Mouse (Mus musculus): Measurements from ENCODE around the gene Tnrc6c. TPM values are rescaled to one million over a fixed set of nuclear protein-coding genes. Genes with fewer than 3 reads are reported as not detected.

Tnrc6c gene
- polyA plus RNA-seq, 1 experiment from 2014 or later: 3.0 TPM

DNA sequence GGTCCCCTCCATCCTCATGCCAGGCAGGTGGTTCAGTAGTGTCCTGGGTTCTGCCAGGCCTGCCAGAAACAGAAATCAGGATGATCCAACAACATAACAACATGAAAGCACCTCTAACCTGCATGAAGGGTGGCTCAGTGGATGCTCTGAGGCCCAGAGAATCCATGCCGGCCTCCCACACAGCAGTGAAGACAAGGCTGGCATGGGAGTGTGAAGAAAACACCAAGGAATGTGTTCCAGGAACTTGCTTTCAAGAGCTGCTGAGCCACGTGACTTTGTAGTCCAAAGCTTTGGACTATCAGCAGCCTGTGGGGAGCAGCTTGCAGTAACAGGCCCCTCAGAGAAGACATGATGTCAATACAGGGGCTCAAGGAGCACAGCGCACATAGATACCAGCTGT is 112.2 kb downstream of the Tnrc6c start:
- no peak overlapping the region for H3K4me3 ChIP-seq (ENCODE audit: low read depth, low read length)
- H3K4me1 ChIP-seq (ENCODE audit: insufficient read depth): no peaks in the 10 kb centered on the region
- ATAC-seq (no peak), DNase-seq (no peak)
- no peak overlapping the region for H3K9ac ChIP-seq (replicated peaks)
- H3K36me3 ChIP-seq (replicated peaks; ENCODE audit: insufficient read depth, low read length): peaks cover 70% of the 10 kb centered on the region
- H3K27ac ChIP-seq (ENCODE audit: low read depth): no peak overlapping the region
- no peaks in the 10 kb centered on the region for H3K27me3 ChIP-seq (ENCODE audit: insufficient read depth, low read length)
- whole genome bisulfite sequencing (ENCODE audit: insufficient replicate concordance): 86% methylated on average over 3 of the region's 3 CpGs
- H3K9me3 ChIP-seq (ENCODE audit: low read length): no peaks in the 10 kb centered on the region
- TF ChIP-seq EP300 (IDR thresholded peaks at IDR 0.05; ENCODE audit: low read depth): no peak
- no peak for TF ChIP-seq CTCF (IDR thresholded peaks at IDR 0.05; ENCODE audit: low read depth)
- H3K4me2 ChIP-seq (ENCODE audit: low read depth, low read length): no peak overlapping the region

DNA sequence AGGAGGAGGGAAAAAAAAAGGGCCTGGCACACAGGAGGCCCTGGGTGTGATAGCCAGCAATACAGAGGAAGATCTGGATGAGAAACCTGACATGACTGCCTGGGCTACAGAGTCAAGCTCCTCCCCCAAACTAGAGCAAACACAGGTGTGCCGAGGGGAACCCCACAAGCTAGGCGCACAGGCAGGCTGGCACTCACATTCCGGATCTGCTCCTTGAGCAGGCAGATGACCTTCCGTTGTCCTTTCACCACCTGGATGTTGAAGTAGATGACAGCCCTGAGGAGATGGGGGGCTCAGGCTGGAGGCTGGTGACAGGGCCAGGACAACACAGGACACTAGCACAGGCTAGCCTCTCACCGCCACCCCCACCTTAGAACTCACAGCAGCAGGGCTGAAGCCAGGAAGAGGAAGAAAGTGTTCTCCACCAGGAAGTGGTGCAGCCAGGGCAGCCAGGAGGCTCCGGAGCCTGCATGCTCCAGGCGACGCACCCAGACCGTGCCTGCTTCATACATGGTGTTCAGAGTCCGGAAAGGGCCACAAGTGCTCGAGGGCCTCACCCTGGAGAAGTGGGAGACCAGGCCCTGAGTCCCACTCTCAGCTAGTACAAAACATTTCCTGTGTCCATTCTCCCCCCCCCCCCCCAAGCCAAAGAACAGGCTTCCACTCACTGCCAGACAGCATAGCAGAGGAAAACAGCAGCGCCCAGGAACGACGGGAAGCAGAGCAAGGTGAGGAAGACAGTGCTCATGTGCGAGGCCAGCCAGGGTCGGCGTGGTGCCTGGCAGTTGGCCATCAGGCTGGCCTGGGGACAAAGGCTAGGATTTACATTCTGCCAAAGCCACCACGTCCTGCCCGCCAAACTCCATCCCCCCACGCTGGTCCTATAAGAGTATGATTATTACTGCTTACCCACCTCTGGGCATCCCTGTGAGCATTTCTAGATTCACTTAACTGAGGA is 114.9 kb downstream of the Tnrc6c start:
- Histone ChIP-seq H3K27me3 (ENCODE audit: insufficient read depth, low read length) (no peaks in the 10 kb centered on the region), H3K4me1 (ENCODE audit: insufficient read depth) (no peaks in the 10 kb centered on the region), H3K4me3 (ENCODE audit: low read depth, low read length) (no peak overlapping the region), H3K27ac (ENCODE audit: low read depth) (no peak overlapping the region), H3K9me3 (ENCODE audit: low read length) (no peaks in the 10 kb centered on the region), H3K4me2 (ENCODE audit: low read depth, low read length) (no peak overlapping the region), H3K9ac (replicated peaks) (no peak overlapping the region), H3K36me3 (replicated peaks; ENCODE audit: insufficient read depth, low read length) (peaks cover 83% of the 10 kb centered on the region)
- DNase-seq (no peak), ATAC-seq (no peak)
- TF ChIP-seq CTCF (IDR thresholded peaks at IDR 0.05; ENCODE audit: low read depth) (no peak), EP300 (IDR thresholded peaks at IDR 0.05; ENCODE audit: low read depth) (no peak)
- 80% methylated on average over 20 of the region's 20 CpGs for WGBS (ENCODE audit: insufficient replicate concordance)

DNA sequence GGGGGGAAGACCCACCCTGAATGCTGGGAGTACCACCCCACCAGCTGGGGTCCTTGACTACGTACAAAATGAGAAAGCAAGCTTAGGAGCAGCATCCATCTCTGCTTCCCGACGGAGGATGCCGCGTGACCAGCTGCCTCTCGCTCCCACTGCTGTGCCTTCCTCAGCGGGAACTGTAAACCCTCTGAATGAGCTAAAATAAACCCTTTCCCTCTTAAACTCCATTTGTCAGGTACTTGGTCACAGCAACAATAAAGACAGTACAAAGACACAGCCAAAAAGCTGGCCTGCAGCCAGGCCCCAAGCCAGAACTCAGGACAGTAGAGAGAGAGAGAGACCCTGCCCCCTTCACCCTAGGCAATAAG is 115.6 kb downstream of the Tnrc6c start:
- Histone ChIP-seq H3K4me1 (ENCODE audit: insufficient read depth) (no peaks in the 10 kb centered on the region), H3K36me3 (replicated peaks; ENCODE audit: insufficient read depth, low read length) (peaks cover 82% of the 10 kb centered on the region), H3K27me3 (ENCODE audit: insufficient read depth, low read length) (no peaks in the 10 kb centered on the region), H3K4me3 (ENCODE audit: low read depth, low read length) (no peak overlapping the region), H3K9ac (replicated peaks) (no peak overlapping the region), H3K4me2 (ENCODE audit: low read depth, low read length) (no peak overlapping the region), H3K27ac (ENCODE audit: low read depth) (no peak overlapping the region), H3K9me3 (ENCODE audit: low read length) (no peaks in the 10 kb centered on the region)
- no peak for TF ChIP-seq CTCF (IDR thresholded peaks at IDR 0.05; ENCODE audit: low read depth)
- TF ChIP-seq EP300 (IDR thresholded peaks at IDR 0.05; ENCODE audit: low read depth): no peak
- no peak for DNase-seq
- no peak for ATAC-seq
- 92% methylated on average over 7 of the region's 7 CpGs for WGBS (ENCODE audit: insufficient replicate concordance)

DNA sequence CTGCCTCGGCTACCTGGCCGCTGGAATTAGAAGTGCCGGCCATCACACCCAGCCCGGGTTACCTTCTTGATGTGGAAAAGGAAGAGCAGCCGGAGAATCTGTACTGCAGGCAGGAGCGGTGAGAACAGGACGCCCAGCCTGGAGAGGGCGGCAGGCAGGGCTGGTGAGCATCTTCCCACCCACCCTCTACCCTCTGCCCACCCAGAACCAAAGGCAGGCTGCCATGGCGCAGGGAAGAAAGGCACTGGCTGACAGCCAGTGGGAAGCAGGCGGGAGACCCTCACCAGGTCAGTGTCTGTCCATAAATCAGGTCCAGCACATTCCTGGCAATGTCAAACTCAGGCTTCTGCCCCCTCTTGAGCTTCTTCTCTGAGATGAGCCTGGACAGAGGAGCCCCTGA is 116.3 kb downstream of the Tnrc6c start:
- no peak for ATAC-seq
- H3K36me3 ChIP-seq (replicated peaks; ENCODE audit: insufficient read depth, low read length): peaks cover 83% of the 10 kb centered on the region
- H3K4me2 ChIP-seq (ENCODE audit: low read depth, low read length): no peak overlapping the region
- no peak for DNase-seq
- no peak overlapping the region for H3K27ac ChIP-seq (ENCODE audit: low read depth)
- H3K9ac ChIP-seq (replicated peaks): no peak overlapping the region
- no peaks in the 10 kb centered on the region for H3K4me1 ChIP-seq (ENCODE audit: insufficient read depth)
- no peak overlapping the region for H3K4me3 ChIP-seq (ENCODE audit: low read depth, low read length)
- WGBS (ENCODE audit: insufficient replicate concordance): 95% methylated on average over 10 of the region's 10 CpGs
- H3K27me3 ChIP-seq (ENCODE audit: insufficient read depth, low read length): no peaks in the 10 kb centered on the region
- TF ChIP-seq CTCF (IDR thresholded peaks at IDR 0.05; ENCODE audit: low read depth) (no peak), EP300 (IDR thresholded peaks at IDR 0.05; ENCODE audit: low read depth) (no peak)
- no peaks in the 10 kb centered on the region for H3K9me3 ChIP-seq (ENCODE audit: low read length)

DNA sequence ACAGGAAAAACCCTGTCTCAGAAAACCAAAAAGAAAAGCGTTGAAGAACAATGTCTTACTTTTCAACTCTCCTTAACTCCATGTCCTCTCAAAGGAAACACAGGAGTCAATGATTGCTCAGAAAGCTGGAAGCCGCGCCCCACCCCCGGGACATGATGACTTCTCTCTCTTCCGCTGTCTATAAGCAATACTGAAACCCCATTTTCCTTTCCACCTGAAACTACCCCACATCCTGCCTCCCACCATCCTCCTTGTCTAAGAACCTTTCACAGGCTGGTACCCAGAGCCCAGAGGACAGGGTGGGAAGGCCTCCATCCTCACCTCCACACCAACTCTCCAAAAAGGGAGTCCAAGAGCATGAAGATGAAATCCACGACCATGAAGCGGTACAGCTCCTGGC is 118.3 kb downstream of the Tnrc6c start:
- Histone ChIP-seq H3K36me3 (replicated peaks; ENCODE audit: insufficient read depth, low read length) (peaks cover 84% of the 10 kb centered on the region), H3K4me3 (ENCODE audit: low read depth, low read length) (no peak overlapping the region), H3K9ac (replicated peaks) (no peak overlapping the region), H3K4me1 (ENCODE audit: insufficient read depth) (peaks cover 5% of the 10 kb centered on the region), H3K4me2 (ENCODE audit: low read depth, low read length) (no peak overlapping the region), H3K27ac (ENCODE audit: low read depth) (no peak overlapping the region), H3K27me3 (ENCODE audit: insufficient read depth, low read length) (no peaks in the 10 kb centered on the region), H3K9me3 (ENCODE audit: low read length) (no peaks in the 10 kb centered on the region)
- no peak for ATAC-seq
- TF ChIP-seq EP300 (IDR thresholded peaks at IDR 0.05; ENCODE audit: low read depth): no peak
- TF ChIP-seq CTCF (IDR thresholded peaks at IDR 0.05; ENCODE audit: low read depth): no peak
- no peak for DNase-seq
- 89% methylated on average over 7 of the region's 7 CpGs for WGBS (ENCODE audit: insufficient replicate concordance)

DNA sequence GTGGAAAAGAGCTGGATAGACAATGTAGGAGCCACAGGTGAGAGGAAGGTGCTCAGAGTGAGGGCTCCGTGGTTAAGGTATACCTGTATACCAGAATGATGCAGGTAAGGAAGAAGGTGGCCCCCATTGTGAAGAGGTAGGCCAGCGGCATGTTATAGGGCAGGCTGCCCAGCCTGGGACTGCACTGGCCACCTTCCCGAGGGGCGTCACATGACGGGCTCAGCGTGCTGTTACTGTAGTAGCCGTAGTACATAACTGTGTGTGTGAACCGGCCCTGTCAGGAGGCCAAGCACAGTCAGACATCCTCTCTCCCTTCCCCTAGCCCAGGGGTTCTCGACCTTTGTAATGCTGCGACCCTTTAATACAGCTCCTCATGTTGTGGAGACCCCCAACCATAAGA is 120.8 kb downstream of the Tnrc6c start:
- no peak overlapping the region for H3K27ac ChIP-seq (ENCODE audit: low read depth)
- H3K9me3 ChIP-seq (ENCODE audit: low read length): no peaks in the 10 kb centered on the region
- ATAC-seq (no peak), DNase-seq (no peak)
- no peak overlapping the region for H3K9ac ChIP-seq (replicated peaks)
- peaks cover 23% of the 10 kb centered on the region for H3K4me1 ChIP-seq (ENCODE audit: insufficient read depth)
- H3K4me2 ChIP-seq (ENCODE audit: low read depth, low read length): no peak overlapping the region
- H3K27me3 ChIP-seq (ENCODE audit: insufficient read depth, low read length): no peaks in the 10 kb centered on the region
- peaks cover 80% of the 10 kb centered on the region for H3K36me3 ChIP-seq (replicated peaks; ENCODE audit: insufficient read depth, low read length)
- TF ChIP-seq CTCF (IDR thresholded peaks at IDR 0.05; ENCODE audit: low read depth) (no peak), EP300 (IDR thresholded peaks at IDR 0.05; ENCODE audit: low read depth) (no peak)
- no peak overlapping the region for H3K4me3 ChIP-seq (ENCODE audit: low read depth, low read length)
- whole genome bisulfite sequencing (ENCODE audit: insufficient replicate concordance): 91% methylated on average over 10 of the region's 10 CpGs

All from liver, postnatal 0 days (tissue).